Mouse (Mus musculus): ENCODE measurements at regions not wholly inside any gene's neighbourhood (a gene's known extent, or its start where the extent isn't known, plus 50 kb on each side); places are given as distances from the start of the nearest gene placed in this dataset.

DNA sequence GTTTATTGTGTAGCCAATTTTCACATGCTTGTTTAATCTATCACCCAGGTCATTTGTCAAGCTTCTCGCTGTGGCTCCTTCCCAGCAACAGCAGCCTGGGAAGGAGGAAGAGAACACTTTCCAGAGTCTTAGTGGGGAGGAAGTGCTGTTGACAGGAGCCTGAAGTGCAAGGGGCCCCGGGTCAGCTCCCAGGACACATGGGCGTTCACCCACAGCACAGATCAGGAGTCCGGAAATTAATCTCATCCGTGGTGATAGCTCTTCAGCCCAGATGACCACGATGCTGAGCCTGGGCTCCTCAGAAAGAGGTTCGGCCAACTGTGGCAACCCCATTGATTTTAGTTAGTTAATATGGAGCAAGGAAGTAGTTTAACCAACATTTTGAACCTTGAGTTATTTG is 105.3 kb upstream of the Gm3448 start:
- H3K9me3 ChIP-seq (ENCODE audit: low read length), result no peaks in the 10 kb centered on the region; the same call in 1 of the 2 replicates
- TF ChIP-seq NANOG (IDR thresholded peaks at IDR 0.05; ENCODE audit: borderline replicate concordance, low read length), result no peak
- no peak for TF ChIP-seq CTCF (conservative IDR thresholded peaks at IDR 0.05; ENCODE audit: low read length)
- no peak for TF ChIP-seq POU5F1 (IDR thresholded peaks at IDR 0.05; ENCODE audit: borderline replicate concordance, low read length)
- H3K36me3 ChIP-seq (ENCODE audit: insufficient read depth, low read length), result no peaks in the 10 kb centered on the region
- H3K27me3 ChIP-seq (ENCODE audit: insufficient read depth, low read length), result no peaks in the 10 kb centered on the region
- no peak overlapping the region for H3K4me3 ChIP-seq (replicated peaks; ENCODE audit: low read length)
- no peaks in the 10 kb centered on the region for H3K4me1 ChIP-seq (replicated peaks; ENCODE audit: low read depth, low read length)

DNA sequence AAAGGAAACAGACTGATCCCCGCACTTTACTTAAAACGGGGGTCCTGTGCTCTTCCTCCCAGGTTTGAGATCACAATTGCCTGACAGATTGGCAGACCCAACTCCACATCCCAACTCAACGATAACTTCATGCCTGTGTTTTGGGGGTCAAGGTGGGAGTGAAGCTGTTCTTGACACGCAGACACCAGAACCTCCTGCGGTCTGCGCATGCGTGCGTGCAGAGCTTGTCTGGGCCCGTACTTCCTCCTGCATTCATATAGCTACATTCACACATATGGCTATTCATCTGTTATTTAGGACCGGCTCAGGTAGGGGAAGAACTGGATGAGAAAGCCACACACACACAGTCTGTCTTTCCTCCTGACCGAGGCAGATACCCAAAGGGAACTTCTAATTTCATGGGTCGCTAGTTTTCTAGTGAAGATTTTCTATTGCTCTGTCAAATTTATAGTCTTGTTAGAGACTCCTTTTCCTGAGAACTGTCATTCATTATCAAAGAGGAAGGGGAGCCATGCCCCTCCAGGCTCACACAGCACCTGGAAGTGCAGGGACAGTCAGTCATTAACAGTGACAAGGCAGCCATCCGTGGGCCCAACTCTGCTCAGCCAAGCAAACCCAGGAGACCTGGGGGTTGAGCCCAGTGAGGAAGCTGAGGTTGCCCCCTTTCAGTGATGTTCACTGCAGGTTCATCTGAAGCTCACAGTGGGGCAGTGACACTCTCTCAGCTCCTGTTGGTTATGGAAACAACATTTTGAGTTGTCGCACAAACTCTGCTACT is 104.0 kb upstream of the Gm3448 start:
- no peak overlapping the region for H3K4me3 ChIP-seq (replicated peaks; ENCODE audit: low read length)
- H3K9me3 ChIP-seq (ENCODE audit: low read length), result no peaks in the 10 kb centered on the region; the same call in 1 of the 2 replicates
- no peak for TF ChIP-seq POU5F1 (IDR thresholded peaks at IDR 0.05; ENCODE audit: borderline replicate concordance, low read length)
- H3K36me3 ChIP-seq (ENCODE audit: insufficient read depth, low read length), result no peaks in the 10 kb centered on the region
- H3K4me1 ChIP-seq (replicated peaks; ENCODE audit: low read depth, low read length), result no peaks in the 10 kb centered on the region
- H3K27me3 ChIP-seq (ENCODE audit: insufficient read depth, low read length), result no peaks in the 10 kb centered on the region

- no peaks in the 10 kb centered on the region for H3K9me3 ChIP-seq (ENCODE audit: low read length)
- no peak overlapping the region for H3K4me3 ChIP-seq (replicated peaks; ENCODE audit: low read length)
- TF ChIP-seq CTCF (conservative IDR thresholded peaks at IDR 0.05; ENCODE audit: low read length) (no peak), POU5F1 (IDR thresholded peaks at IDR 0.05; ENCODE audit: borderline replicate concordance, low read length) (no peak), NANOG (IDR thresholded peaks at IDR 0.05; ENCODE audit: borderline replicate concordance, low read length) (no peak)
- peaks cover 5% of the 10 kb centered on the region for H3K4me1 ChIP-seq (replicated peaks; ENCODE audit: low read depth, low read length)
- H3K27me3 ChIP-seq (ENCODE audit: insufficient read depth, low read length), result no peaks in the 10 kb centered on the region
- H3K36me3 ChIP-seq (ENCODE audit: insufficient read depth, low read length), result no peaks in the 10 kb centered on the region
Measured at GRCm38 (mm10) chr17:15140391-15140790, 99.1 kb upstream of the Gm3448 start.
